Mouse (Mus musculus): ENCODE results near the gene Hpse.

The Hpse gene

DNA sequence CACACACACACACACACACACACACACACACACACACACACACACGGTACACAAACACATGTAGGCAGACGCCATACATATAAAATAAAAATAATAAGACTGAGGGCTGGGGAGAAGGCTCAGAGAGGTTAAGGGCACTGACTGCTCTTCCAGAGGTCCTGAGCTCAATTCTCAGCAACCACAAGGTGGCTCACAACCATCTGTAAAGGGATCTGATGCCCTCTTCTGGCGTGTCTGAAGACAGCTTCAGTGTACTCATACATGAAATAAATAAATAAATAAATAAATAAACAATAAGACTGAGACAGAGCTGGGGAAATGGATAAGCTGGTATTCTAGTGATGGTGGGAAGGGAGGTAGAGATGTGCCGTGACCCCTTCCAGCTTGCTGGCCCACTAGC lies 33.9 kb downstream of the Hpse start:
- no peak for DNase-seq (ENCODE audit: low spot score)

DNA sequence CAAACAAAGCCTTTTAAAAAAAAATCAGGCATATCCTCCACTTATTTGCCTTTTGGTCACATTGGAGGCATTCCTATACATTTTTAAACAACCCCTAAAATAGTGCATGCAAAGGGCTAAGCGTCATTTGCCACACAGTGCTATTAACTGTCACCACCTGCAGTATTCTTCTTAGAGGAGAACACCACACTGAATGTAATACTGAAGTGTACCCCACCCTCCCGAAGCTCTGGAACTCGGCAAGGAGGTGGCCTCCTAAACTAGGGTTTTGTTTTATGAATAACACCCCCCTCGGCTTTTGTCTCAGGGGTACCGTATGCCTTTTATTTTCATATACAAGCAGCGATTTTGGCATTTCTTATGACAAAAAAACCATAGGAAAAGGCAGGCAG lies 39.0 kb downstream of the Hpse start:
- no peak for DNase-seq (ENCODE audit: low spot score)

DNA sequence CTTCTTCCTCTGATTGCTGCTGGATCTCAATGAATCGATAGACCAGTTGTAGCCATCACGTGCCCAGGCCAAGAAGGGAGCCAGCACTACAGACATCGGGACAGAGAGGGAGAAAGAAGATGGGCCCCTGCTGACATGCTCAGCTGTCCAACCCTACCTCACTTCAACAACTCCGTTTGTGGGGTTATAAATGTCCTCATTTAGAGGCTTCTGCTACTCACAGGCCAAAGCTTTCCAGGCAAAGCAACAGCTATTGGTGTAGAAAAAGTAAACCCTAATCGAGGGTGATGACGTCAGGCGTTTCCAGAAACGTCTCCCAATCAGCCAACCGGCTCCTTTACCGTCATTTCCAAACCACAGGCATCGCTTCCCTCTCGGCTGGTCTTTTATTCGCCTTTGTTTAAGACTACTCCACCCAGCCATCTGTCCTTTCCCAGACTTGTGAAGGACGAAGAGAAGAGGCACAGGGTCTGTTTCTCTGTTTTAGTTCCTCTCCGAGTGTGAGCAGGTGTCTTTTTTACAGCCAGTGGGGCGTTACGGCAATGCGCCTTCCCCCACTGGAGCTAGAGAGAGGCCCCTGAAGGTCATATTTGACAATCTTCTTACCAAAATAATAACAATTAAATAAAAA lies 39.5 kb downstream of the Hpse start:
- DNase-seq (ENCODE audit: low spot score): no peak

DNA sequence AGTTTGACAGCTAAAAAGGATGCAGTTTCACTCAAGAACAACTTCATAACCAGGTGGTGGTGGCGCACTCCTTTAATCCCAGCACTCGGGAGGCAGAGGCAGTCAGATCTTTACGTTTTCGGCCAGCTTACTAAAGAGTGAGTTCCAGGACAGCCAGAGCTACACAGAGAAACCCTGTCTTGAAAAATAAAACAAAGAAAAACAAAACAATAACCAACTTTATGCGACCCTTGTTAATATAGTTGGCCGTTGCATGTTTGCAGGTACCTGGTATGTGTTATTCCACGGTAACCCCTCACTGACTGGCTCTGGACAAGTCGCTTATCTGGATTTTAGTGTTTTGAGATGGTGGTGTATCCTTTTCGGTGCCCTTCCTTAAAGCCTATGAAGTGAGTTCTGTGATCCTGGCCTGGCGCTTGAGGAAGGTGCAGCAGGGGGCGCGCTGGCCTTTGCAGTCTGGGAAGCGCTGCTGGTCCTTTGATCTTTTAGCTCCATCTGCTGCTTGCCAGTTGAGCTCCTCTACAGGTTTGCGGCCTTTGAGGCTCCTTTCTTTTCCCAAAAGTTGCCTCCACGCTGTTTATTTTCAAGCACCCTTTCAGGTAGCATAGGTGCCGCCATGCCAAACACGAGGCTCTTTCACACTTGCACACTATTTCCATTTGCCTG lies 44.7 kb downstream of the Hpse start, which contains the start of gene Coq2:
Gene Coq2, minus strand, starts transcription at position 430 of the 666 bp plus-strand sequence.
- DNase-seq (ENCODE audit: low spot score): peak; percentile 21

DNA sequence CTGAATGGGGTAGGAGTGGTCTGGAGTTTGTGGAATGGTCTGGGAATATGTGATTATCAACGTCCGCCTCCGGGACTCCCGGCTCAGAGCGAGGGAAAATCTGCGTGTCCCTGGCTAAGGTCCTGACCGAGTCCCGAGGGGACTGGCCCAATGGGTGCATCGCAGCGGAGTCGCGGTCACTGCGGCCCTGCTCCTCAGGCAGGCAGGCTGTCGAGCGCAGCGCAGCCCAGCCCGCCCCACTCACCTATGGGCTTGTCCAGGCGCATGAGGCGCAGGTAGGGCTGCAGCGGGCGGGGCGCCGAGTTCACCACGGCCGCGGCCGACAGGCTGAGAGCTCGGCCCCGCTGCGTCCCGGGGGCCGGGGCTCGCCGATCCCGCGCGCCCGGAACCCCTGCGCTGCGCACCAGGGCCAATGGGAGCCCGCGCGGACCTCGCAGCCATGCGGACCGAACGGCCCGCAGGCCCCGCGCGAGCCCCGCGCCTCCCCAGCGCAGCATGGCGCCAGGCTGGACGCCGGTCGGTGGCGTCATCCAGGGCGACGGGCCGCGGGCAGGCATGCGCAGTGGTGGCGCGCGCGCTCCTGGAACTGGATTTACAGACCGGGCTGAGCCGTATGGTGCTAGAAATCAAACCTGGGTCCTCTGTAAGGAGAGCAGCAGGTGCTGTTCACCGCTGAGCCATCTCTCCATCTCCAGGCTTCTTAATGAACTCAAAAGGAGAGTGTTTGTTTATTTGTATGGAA lies 45.6 kb downstream of the Hpse start:
- DNase-seq (ENCODE audit: low spot score): peak; percentile 76

DNA sequence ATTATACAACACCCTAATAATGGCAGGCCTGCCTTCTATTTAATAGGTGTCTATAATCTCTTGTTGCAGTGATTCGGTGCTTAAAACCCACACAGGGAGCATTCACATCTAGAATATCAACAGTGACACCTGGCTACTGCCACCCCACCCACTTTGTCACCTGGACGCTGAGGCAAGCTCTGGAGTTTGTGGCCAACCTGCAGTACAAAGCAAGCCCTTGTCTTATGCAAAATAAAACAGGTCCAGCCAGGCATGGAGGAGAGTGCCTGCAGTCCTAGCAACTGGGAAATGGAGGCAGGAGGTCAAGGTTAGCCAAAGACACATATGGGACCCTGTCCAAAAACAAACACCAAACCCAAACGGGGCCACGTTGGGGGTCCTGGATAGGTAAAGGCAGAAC lies 47.1 kb downstream of the Hpse start:
- no peak for DNase-seq (ENCODE audit: low spot score)

DNA sequence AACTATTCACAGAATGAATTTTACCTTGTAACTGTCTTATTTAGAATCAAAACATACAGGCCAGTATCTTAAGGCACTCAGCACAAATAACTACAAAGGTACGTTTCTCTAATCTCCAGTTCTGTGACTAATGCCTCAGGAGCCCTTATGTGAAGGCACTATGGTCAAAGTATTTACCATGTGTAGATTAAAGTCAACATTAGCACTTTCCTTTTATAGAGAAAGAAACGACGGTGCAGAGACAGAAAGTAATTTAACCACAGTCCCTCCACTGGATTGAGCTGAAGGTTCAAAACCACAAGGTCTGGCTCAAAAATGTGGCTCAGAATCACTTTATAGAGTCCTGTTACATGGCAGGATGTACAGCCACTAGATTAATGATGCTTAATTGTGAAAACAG lies 47.6 kb downstream of the Hpse start:
- DNase-seq (ENCODE audit: low spot score): no peak

DNA sequence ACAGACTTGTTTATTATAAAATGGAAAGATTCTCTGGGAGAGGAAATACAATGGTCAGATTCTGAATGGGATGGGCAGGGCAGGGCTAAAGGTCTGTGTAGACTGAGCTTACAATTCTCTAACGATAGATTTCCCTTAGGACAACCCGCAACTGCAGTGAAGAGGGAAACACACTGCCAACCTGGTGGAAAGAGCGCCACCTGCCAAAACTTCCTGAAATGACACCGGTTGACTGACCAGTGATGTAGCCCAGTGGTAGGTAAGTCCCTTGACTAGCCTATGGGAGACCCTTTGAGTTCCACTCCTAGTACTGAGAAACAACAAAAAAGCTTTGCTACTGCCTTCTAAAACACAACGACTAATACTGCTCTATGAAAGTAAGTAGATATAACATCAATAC lies 48.1 kb downstream of the Hpse start:
- DNase-seq (ENCODE audit: low spot score): no peak

DNA sequence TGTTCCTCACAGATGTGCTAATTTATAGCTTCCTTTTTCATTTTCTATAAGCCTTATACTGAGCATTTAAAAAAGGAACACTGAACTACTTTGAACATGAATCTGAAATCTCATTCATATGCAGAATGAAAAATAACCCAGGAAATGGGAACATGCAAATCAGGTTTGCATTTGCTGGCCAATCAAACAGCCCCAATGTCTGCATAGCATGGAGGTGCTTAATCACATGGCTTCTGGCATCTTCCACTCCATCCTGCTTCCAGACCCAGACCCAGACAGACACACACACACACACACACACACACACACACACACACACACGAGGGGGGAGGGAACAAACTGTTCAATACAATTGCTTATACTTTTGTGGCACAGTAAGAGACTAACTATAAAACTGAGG lies 52.6 kb downstream of the Hpse start:
- DNase-seq (ENCODE audit: low spot score): no peak

DNA sequence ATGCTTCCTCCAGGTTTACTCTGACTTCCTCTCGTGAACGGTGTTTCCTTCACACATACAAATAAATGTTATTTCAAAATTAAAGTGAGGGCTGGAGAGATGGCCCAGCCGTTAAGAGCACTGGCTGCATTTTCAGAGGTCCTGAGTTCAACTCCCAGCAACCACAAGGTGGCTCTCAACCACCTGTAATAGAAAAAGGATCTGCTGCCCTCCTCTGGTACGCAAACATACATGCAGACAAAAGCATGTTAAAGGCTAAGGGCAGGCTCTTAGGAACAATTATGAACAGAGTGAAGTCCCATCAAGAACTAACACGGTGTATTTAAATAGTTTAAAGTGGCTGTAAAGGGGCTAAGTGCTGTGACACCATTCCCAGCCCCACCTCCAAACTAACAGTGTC lies 55.7 kb downstream of the Hpse start:
- no peak for DNase-seq (ENCODE audit: low spot score)

DNA sequence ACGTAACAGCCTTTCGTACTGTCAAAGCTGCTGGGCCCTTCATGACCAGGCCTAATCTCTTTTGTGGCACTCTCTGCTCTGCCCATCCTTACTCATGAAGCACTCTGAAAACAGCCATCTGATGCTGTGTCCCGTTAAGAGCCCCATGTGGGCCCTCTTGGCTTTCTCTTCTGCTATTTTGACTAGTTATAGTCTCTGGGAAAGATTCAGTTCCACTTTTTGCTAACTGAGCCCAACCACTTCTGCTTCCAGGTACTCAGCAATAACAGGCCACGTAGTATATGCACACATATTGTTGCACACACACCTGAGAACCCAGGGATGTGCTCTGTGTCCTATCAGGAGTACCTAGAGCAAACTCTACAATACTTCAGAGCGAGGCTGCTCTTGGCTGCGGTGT lies 56.5 kb downstream of the Hpse start:
- no peak for DNase-seq (ENCODE audit: low spot score)

DNA sequence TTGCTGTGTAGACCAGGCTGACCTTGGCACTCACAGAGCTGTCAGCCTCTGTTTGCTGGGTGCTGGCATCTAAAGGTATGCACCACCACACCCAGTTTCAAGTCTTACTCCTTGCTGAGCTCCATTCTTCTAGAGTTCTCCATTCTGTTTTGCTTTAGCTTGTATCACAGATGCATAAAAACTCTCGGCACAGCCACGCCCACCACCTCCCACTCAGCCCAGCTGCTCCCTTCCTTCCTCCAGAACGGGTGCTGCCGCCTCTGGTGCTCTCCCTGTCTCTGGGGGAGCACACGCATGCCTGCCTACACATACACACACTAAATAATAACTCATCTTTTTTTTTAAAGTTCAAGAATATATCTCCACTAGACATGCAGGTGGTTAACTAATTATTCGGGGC lies 61.1 kb downstream of the Hpse start:
- no peak for DNase-seq (ENCODE audit: low spot score)

DNA sequence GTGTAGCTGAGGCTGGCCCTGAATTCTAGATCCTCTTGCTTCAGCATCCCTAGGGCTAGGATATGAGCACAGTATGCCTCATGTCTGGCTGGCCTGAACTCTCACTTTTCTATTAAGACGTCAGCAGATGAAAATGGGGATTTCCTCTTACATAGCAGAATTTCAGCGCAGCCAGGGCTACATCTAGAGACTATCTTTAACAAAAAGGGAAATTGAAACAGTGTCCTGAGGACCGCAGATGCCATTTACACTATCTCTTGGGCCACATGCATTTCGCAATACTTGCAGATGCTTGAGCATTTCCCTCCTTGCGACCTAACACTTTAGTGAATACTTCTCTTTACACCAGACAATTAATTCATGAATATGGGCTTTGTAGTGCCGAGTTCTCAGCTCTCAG lies 63.2 kb downstream of the Hpse start:
- no peak for DNase-seq (ENCODE audit: low spot score)

DNA sequence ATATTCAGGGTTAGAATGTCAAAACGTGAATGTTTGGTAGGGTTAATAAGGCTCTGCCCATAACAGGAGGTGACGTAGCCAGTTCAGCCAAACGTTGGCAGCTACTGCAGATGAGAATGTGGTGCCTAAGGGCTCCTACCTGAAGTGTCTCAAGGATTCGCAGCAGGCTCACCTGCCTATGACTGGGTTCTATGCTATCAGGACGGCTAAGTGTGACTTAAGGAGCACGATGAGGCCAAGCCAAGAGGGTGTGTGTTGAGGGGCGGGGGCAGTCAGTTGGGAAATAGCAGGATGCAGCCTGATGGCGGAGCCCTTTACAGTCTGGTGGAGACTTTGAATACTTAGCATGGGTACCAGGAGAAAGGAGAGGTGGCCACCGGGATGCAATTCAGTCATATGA lies 67.2 kb downstream of the Hpse start:
- DNase-seq (ENCODE audit: low spot score): no peak

DNA sequence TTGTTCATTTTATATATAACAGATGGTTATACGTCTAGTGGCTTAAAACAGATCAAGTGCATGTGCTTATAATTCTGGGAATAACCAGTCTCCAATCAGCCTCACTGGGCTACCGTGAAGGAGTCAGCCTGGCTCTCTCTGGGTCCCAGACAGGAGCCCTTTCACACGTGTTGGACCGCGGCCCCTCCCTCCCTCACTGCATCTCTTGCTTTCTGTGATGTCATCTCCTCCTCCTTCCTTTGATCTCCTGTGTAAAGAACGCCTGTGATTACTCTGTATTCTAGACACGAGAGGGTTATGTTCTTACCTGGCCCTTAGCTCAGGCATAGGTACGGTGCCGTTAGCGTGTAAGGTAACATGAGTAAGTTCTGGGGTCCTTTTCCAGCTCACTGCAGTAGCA lies 68.0 kb downstream of the Hpse start:
- no peak for DNase-seq (ENCODE audit: low spot score)

DNA sequence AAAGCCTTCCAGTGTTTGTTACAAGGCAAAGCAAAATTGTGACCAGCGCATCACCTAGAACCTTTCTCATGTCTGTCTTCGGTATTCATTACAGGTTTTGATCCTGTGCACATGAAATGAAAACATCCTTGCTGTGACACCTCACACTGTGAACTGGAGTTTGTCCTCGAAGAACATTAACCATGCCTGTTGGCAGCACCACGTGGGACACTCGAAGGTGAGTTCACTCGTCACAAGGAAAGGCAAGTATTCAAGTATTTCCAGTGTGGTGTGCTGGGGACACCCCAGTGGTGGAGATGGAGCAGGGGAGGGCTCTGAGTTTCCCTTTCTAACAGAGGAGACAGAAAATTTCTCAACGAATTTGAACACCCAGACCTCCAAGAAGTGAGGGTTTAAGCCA lies 68.5 kb downstream of the Hpse start:
- DNase-seq (ENCODE audit: low spot score): no peak

DNA sequence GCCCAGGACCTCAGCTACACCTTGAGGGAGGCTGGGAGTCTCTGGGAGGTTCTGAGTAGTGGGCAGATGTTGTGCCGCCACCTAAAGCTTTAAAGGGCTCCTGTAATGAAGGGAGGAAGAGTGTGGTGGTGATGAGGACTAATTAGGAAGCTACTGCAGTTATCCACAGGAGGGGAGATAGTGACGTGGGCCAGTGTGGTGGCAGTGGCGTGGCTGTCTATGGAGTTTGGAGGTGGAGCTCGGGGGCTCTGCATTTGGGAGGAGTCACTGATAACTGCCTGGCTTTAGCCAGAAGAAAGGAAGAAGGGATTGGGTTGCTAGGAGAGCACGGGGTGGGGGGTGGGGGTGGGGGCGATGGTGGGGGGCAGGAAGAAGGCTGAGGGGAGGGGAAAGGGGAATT lies 71.0 kb downstream of the Hpse start:
- no peak for DNase-seq (ENCODE audit: low spot score)

DNA sequence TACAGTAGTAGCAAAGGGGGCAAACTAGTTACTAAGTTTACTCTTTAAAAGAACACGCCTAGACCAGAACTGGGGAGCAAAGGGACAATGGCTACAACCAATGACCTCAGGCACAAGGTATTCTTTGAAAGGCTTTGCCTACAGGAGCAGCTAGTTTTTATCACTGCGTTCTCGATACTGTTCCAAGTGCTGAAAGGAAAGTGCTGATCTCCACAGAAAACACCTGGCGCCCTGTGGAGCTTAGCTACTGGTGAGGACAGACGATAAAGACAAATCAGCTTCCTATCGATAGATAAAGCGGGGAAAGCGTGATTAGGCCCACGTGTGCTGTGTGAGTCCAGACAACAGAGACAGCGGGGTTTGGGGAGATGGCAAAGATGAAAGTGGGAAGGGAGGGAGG lies 71.5 kb downstream of the Hpse start:
- no peak for DNase-seq (ENCODE audit: low spot score)

DNA sequence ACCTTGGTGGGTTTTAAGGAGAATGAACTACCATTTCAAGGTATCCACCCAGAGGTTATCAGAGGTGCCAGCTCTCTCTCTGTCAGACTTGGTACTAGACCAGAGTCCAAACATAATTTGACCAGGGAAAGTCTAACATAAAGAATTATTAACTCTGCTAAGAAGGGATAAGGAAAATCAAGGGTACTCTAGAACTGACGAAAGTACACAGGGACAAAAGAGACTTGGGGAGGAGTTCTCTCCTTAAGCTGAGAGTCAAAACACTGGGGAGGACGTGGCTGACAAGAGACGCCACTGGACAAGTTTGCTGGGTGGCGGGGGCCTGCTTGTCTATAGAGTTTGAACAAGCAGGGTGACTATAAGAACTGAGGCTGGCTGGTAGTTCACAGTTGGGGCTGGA lies 73.0 kb downstream of the Hpse start:
- DNase-seq (ENCODE audit: low spot score): no peak

DNA sequence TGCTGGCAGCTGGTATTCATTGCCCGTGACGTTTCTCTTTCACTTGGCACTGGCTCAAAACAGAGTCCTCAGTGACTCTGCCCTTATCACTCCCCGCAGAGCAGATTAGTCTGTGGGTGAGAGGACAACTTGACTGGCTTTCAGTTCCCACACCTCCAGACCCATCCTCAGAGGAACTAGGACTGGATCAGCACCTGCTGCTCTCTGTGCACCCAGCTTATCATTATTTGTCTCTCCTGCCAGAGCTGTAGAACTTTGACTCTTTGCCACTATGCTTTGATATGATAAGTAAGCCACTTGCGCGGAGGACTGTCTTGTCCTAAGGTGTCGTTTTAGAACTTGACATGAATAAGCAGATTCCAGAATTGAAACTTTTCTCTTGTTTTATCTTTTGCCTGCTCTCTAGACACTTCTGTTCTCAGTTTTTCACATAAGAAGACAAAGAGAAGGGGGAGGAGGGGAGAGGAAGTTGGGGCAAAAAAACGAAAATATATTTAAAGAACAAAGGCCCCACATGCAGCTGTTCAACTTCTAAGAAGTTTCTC lies 75.5 kb downstream of the Hpse start:
- DNase-seq (ENCODE audit: low spot score): no peak

DNA sequence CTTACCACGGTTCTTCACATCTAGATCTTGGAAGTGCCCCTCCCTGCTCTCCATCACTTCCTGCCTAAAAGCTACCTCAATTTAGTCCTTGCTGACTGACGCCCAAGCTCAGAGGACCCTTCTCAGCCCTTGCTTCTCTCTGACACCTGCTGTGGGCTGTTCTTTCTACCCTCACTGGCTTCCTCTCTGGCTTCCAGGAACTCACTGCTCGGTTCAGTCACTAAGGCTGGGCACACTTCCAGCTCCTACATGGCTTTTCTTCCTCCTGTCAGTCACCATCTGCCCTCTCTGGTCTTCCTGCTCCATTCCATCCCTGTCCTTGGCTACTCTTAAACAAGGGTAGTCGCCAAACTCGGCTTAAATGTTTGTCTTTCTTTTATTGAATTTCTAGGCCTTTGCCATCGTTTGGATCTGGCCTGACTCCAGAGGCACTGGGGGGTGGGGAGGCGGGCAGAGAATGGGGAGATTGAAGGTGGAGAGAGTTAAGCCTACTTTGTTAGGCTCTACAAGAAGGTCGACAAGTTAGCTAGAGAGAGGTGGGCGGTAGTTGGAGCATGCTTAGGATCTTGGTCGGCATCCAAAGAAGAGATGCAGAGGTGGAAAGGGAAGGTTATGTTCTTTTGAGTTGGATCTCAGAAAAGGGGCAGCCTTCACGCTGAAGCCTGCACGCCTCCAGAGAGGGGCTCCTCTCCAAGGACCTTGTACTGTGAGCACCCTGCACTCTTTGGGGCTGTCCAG lies 76.1 kb downstream of the Hpse start:
- DNase-seq (ENCODE audit: low spot score): no peak

DNA sequence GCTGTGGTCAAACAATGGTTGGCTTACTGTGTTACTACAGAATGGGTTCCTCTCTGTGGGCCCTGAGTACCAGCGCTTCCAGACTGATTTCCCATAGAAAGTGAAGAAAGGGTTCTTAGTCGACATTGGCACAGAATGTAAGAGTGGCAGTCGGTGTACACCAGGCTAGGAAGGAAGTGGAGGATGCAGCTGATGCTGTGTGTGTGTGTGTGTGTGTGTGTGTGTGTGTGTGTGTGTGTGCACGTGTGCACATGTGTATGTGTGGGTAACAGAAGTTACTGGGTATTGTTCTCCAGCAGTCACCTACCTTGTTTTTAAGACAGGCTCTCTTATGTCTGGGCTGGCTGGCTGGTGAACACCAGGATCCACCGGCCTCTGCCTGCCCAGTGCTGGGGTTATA lies 77.2 kb downstream of the Hpse start:
- no peak for DNase-seq (ENCODE audit: low spot score)

DNA sequence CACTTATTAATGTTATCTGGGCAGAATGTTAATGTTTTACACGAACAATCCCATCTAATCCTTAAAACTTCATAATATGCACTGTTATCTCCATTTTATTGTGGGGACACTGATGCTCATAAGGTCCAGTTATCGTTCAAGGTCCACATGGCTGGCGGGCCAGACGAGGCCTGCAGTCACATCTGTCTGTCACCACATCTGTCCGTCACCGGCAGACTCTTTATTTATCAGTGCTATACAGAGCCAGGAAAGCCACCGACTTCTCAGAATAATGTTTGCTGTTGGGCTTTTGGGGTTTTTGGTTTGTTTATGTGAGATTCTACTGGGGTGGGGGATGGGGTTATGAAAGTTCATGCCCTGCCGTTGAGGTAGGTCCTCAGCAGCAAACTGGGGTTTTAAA lies 81.0 kb downstream of the Hpse start:
- no peak for DNase-seq (ENCODE audit: low spot score)
